Mouse (Mus musculus) heart, adult 2 months (tissue): Measurements from ENCODE around the gene Ranbp3. TPM values are rescaled to one million over a fixed set of nuclear protein-coding genes. Genes with fewer than 3 reads are reported as not detected.

Experiments used
- DNase-seq, 2 experiments: peaks; one replicate each; pipeline ENCODE4 v3.0.0; 2021
- H3K27ac ChIP-seq: fragments of 200-600 bp; 2 replicates; pipeline ENCODE4 v1.8.1; 2022
- H3K27me3 ChIP-seq: fragments of 200-500 bp; 2 replicates; pipeline ENCODE4 v1.6.1; 2012; ENCODE audit warnings: mild to moderate bottlenecking, low read length, inconsistent platforms, mixed read lengths; ENCODE audit not compliant: control insufficient read depth, insufficient read depth
- H3K36me3 ChIP-seq: fragments of 200-500 bp; 2 replicates; pipeline ENCODE4 v1.6.1; 2012; ENCODE audit warnings: low read length, inconsistent platforms; ENCODE audit not compliant: control insufficient read depth, insufficient read depth
- H3K4me1 ChIP-seq: fragments of 200-500 bp; 2 replicates; pipeline ENCODE4 v1.6.1; 2011; ENCODE audit warnings: low read length; ENCODE audit not compliant: control insufficient read depth, insufficient read depth
- H3K4me3 ChIP-seq: fragments of 200-600 bp; 2 replicates; pipeline ENCODE4 v1.8.1; 2022
- H3K79me2 ChIP-seq: fragments of 200-500 bp; replicated peaks from 2 replicates; pipeline ENCODE4 v1.6.1; 2012; ENCODE audit warnings: mild to moderate bottlenecking, inconsistent platforms, low read length, moderate library complexity, mixed read lengths; ENCODE audit not compliant: control insufficient read depth, insufficient read depth
- H3K9ac ChIP-seq: fragments of 200-500 bp; 2 replicates; pipeline ENCODE4 v1.6.1; 2012; ENCODE audit warnings: low read depth, mild to moderate bottlenecking, control low read depth, inconsistent platforms, low read length, mixed read lengths
- CTCF ChIP-seq: fragments of 200-600 bp; IDR thresholded peaks from 2 replicates; pipeline ENCODE4 v1.8.1; 2022; ENCODE audit warnings: antibody characterized with exemption, mild to moderate bottlenecking, moderate library complexity
- EP300 ChIP-seq: fragments of 200-500 bp; IDR thresholded peaks from 2 replicates; pipeline ENCODE4 v1.6.1; 2011; ENCODE audit warnings: low read depth, low read length, control low read depth; ENCODE audit not compliant: insufficient read depth
- POLR2A ChIP-seq: fragments of 200-500 bp; IDR thresholded peaks from 2 replicates; pipeline ENCODE4 v1.6.1; 2011; ENCODE audit warnings: mild to moderate bottlenecking, low read depth, low read length, control low read depth; ENCODE audit not compliant: insufficient read depth
- WGBS: fragments of 180-500 bp; shearing (Covaris S2); methylation state at CpG from one replicate; pipeline ENCODE4 v1.1.7; 2018; 5-methylcytosine and 5-hydroxymethylcytosine counted together
- intact Hi-C: fragments of 180-260 bp; cut with DNase I; formaldehyde crosslinking; loops from one replicate; pipeline ENCODE4 v1.15.1; 2025
- polyA plus RNA-seq: library from polyadenylated mRNA; depleted of rRNA; stranded (reverse); fragments of >200 nt; gene quantifications from 2 replicates; pipeline ENCODE4 v1.2.3, GENCODE M21; 2012
- total RNA-seq, 2 experiments: library from RNA; stranded (reverse); gene quantifications; 2 replicates each; pipeline ENCODE4 v1.2.3; 2021

The Ranbp3 gene
- total and polyA plus RNA-seq, 3 experiments, result 37.6 to 40.6 (median 37.7) TPM

DNA sequence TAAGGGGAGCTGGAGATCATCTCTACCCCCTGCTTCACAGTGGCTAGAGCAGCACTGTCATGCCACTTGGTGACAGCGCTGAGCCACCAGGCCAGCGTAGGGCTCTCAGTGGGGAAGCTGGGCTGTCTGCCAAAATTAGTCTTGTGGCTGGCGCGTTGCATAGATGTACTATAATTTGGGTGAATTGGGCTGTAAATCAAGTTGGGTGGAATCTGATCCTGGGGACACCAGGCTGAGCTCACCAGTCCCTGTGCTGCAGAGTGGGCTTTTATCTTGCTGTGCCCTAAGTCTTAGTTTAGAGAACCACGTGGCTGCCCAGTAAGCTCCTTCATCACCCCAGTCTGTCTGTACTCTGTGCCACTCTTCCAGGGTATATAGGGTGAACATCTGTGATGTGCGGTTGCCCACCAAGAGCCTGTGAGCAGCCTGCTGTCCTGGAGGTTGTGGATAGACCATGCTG is 20.8 kb downstream of the Ranbp3 start:
- Histone ChIP-seq H3K4me3 (no peak overlapping the region), H3K36me3 (no peaks in the 10 kb centered on the region), H3K9ac (no peak overlapping the region), H3K27me3 (no peaks in the 10 kb centered on the region), H3K27ac (no peak overlapping the region), H3K4me1 (peaks cover 3% of the 10 kb centered on the region), H3K79me2 (peaks cover 2% of the 10 kb centered on the region; the same call in 1 of the 2 replicates)
- 40% methylated on average over 6 of the region's 6 CpGs for WGBS
- TF ChIP-seq CTCF (peak; percentile 51), POLR2A (no peak)
- intact Hi-C loops, result no loop called here
- DNase-seq, result peak; percentile 46 to 60

DNA sequence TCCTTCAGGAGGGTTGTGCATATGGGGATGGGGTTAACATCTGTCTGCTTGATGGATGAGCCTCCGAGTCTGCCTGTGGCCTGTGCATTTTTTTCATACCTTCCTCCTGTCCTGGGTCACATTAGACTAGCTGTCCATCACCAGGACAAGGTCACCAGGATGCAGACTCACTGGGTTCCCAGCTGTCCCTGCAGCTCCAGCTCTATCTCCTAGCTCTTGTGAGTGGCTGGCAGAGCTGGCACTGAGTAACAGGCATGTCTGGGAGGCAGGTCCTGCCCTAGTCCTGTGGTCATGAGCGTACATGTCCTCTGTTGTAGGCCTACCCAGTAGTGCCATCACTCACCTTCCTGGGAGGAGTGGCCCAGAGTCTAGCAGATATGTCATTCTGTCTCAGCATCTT is 27.4 kb downstream of the Ranbp3 start:
- H3K27ac ChIP-seq, result no peak overlapping the region

DNA sequence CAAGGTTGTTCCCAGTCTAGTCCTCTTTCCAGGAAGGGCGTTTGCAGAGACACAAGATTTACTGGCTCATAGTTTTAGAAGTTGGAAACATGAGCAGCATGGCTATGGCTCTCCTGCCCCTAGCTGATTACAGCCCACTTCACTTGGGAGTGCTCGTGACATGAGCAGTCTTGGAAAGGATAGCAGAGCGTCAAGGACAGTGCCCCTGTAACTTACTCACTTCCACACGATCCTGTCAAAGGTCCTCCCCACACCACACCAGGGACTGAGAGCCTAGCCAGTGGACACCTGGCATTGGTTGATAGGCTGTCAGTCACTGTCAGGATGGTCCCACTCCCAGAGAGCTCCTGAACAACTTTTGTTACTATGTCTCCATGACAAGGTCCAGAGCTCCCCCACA is 29.9 kb downstream of the Ranbp3 start:
- Histone ChIP-seq H3K4me3 (no peak overlapping the region), H3K27me3 (no peaks in the 10 kb centered on the region), H3K27ac (no peak overlapping the region; the same call in none of the 2 replicates), H3K36me3 (peaks cover 2% of the 10 kb centered on the region; the same call in 1 of the 2 replicates), H3K4me1 (no peaks in the 10 kb centered on the region; the same call in 1 of the 2 replicates), H3K79me2 (no peaks in the 10 kb centered on the region), H3K9ac (no peak overlapping the region)
- intact Hi-C loops, result no loop called here
- 58% methylated on average over 4 of the region's 4 CpGs for WGBS
- no peak for TF ChIP-seq POLR2A
- TF ChIP-seq EP300, result peak; percentile 54; the same call in 1 of the 2 replicates
- TF ChIP-seq CTCF, result no peak
- DNase-seq, result no peak

More for the DNA sequence above, 27.4 kb downstream of the Ranbp3 start:
- no peaks in the 10 kb centered on the region for H3K27me3 ChIP-seq
- H3K9ac ChIP-seq, result no peak overlapping the region
- intact Hi-C loops, result no loop called here
- H3K4me1 ChIP-seq, result no peaks in the 10 kb centered on the region; the same call in 1 of the 2 replicates
- peak in 1 of 2 experiments; percentile 41 for DNase-seq
- WGBS, result 62% methylated on average over 2 of the region's 2 CpGs
- H3K79me2 ChIP-seq, result no peaks in the 10 kb centered on the region; the same call in 1 of the 2 replicates
- peaks cover 2% of the 10 kb centered on the region; the same call in 1 of the 2 replicates for H3K36me3 ChIP-seq
- TF ChIP-seq POLR2A (no peak), EP300 (0 out of 2 replicates have a peak, but pooled peaks have one; percentile 41), CTCF (no peak)
- H3K4me3 ChIP-seq, result no peak overlapping the region

DNA sequence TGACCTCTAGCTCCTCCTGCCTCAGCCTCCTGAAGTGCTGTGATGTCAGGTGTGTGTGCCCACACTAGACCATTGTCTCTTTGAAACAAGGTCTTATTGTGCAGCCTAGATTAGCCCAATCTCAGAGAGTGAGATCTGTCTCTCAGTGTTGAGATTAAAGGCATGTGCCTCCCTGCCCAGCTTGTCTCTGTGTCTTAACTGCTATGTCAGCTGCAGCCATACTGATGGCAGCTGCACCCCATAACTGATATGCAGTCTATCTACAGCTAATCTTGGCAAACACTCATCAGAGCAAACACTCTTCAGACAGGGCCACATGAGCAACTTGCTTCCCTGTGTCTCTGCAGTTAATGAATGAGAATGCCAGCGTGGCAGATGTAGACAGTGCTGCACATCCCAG is 33.4 kb downstream of the Ranbp3 start:
- Histone ChIP-seq H3K9ac (no peak overlapping the region), H3K36me3 (peaks cover 2% of the 10 kb centered on the region; the same call in 1 of the 2 replicates), H3K27me3 (no peaks in the 10 kb centered on the region), H3K4me1 (no peaks in the 10 kb centered on the region; the same call in 1 of the 2 replicates), H3K79me2 (no peaks in the 10 kb centered on the region), H3K27ac (no peak overlapping the region), H3K4me3 (no peak overlapping the region)
- 90% methylated on average over 1 of the region's 1 CpGs for WGBS
- no peak for DNase-seq
- no peak for TF ChIP-seq EP300
- intact Hi-C loops, result no loop called here

DNA sequence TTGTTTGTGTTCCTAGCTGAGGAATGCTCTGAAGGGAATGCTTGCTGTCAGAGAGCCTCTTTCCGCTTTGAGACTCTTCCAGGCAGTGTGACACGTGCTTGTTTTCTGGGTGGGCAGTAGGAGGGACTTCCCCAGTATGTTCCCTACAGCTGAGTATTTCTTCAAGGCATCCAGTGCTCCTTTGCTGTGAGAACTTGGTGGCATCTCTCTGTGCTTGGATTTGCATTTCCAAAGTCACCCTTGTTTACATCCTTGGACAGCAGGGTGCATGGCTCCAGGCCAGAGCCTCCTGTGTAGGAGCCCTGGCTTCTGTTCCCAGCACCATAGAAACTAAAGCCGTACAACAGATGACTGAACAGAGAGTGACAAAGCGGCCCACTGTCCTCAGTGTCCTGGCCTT is 35.6 kb downstream of the Ranbp3 start:
- H3K9ac ChIP-seq, result no peak overlapping the region
- no peaks in the 10 kb centered on the region for H3K27me3 ChIP-seq
- DNase-seq, result no peak
- no peaks in the 10 kb centered on the region for H3K79me2 ChIP-seq
- TF ChIP-seq CTCF, result no peak
- TF ChIP-seq EP300, result no peak
- no peak for TF ChIP-seq POLR2A
- WGBS, result 73% methylated on average over 4 of the region's 4 CpGs
- no peak overlapping the region for H3K27ac ChIP-seq
- intact Hi-C loops, result no loop called here
- H3K36me3 ChIP-seq, result no peaks in the 10 kb centered on the region
- H3K4me3 ChIP-seq, result no peak overlapping the region
- H3K4me1 ChIP-seq, result no peaks in the 10 kb centered on the region

DNA sequence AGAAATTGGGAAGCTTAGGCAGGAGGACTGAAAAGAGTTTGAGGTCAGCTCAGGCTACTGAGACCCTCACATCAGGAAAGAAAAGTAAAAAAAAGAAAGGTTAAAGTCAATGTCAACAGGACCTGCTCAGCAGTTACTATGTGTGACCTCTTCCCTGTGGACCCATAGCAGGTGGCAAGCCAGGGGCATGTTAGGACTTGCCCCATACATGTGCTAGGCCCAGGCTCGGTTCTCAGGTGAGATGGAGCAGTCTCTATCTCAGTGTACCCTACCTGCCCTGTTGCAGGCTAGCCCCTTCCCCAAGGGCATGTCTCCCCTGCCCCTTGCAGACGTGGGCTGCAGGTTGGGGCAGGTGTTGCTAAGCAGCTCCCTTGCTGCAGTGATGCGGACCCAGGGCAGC is 36.6 kb downstream of the Ranbp3 start:
- H3K4me3 ChIP-seq, result no peak overlapping the region
- no peaks in the 10 kb centered on the region for H3K79me2 ChIP-seq
- TF ChIP-seq CTCF, result no peak
- no peak for TF ChIP-seq EP300
- no peak for TF ChIP-seq POLR2A
- WGBS, result 91% methylated on average over 3 of the region's 3 CpGs
- H3K9ac ChIP-seq, result no peak overlapping the region
- H3K27me3 ChIP-seq, result no peaks in the 10 kb centered on the region
- H3K4me1 ChIP-seq, result no peaks in the 10 kb centered on the region
- no peak for DNase-seq
- no peaks in the 10 kb centered on the region for H3K36me3 ChIP-seq
- intact Hi-C loops, result no loop called here
- H3K27ac ChIP-seq, result no peak overlapping the region
